Mouse (Mus musculus) T-helper 2 cell (primary cell): Measurements from ENCODE around the gene Gria4.
"Not testable (repeated sequence)": the region's sequence is repeated elsewhere in the genome, so short reads cannot be mapped to it uniquely, and the experiment has no call there.

Experiments used
- in situ Hi-C: fragments of 300-600 bp; cut with MboI, MseI; formaldehyde crosslinking; loops from one replicate; pipeline ENCODE4 v1.15.1; 2025; ENCODE audit warnings: high pct_unique_total_duplicates

Gria4 gene

DNA sequence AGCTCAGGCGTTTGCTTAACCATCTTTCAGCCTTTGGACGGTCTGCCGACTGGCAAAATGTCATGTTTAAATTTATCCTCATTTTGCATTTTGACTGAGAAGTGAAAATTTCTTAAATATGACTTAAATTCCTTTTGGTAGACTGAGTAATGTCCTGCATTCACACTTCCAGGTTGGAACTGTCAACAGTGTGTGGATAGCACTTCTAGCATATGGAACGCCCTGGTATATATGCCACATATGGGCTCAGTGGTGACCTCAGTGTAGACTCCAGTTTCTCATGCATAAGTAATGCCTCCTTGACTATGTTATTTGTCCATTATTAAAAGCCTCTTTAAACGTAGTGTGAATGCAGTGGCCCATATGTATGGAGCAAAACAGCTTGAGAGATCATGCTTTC, 222.4 kb downstream of the Gria4 start:
- in situ Hi-C loops: no loop called here

DNA sequence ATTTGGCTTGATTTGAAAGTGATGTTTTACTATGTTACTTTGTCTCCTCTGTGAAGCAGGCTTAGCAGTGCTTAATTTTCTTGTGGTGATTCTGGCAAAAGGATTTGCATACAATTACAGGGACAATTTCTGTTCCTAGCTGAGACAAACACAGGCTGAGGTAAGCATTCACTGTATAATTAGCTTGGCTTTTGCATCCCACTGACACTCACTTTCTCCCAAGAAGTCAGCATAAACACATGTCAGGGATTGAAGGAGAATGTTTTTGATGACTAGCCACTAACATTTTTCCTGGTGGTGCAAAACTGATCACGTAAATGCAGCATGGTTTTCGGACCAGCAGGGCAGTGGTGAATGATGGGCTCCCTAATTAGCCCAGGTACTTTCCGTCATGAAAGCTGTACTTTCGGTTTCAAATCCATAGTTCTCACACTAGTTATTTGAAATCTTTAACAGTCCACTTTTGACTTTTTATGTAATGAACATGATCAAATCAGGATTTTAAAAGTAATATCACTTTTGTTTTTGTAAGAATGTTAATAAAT, 240.5 kb downstream of the Gria4 start:
- in situ Hi-C loops: no loop called here

DNA sequence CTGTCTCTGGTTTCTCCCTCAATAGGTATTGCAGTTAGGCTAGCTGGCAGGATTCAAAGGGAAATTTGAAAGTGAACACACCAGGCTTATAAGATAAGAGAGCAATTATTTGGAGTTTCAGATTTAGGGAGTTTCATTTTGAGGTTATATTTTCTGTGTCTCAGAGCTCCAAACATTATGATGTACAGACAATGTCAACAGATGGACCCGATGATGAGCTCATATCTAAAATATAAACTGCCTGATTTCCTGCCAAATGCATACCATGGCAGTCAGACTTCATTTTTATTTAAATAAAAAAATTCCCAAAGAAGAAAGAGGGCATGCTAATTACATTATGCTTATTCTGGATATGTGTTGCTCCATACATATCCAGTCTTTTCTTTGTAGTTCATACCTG, 256.8 kb downstream of the Gria4 start:
- in situ Hi-C loops: no loop called here

DNA sequence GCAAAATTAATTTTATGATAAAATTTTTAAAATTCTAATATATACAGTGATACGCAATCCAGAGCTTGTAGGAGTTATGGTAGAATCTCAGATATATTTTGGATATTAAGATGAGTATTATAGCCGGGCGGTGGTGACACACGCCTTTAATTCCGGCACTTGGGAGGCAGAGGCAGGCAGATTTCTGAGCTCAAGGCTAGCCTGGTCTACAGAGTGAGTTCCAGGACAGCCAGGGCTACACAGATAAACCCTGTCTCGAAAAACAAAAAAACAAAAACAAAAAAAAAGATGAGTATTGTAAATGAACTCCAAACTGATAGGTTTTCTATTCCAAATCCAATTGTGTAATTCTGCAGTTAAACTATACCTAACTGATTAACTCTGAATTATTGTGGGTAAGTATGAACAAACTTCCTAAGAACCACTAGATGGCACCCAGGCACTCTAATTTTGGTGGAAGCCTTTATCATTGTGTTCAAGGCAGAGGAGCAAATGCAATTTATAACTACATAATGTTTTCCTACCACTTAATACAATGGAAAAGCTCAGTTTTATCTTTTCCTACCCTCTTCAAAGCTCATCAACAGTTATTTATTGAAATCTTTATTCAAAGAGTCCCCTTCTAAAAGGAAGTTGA, 259.4 kb downstream of the Gria4 start:
- in situ Hi-C loops: no loop called here

DNA sequence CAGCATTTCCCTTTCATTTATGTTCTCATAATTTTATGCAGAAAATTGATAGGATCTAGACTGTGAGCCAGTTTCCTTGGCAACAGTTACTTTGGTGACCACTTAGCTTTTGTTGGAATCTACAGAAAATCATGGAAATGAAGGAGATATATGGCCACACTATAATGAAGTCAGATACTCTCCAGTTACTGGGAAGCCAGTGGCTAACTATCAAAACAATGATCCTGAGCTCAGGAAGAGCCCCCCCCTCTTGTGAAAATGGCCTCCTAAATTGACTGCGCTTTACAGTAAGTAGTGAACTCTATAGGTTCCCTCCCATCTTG, 281.5 kb downstream of the Gria4 start:
- in situ Hi-C loops: no loop called here

GRCm38 (mm10) chr9:4513796-4514562, 282.1 kb downstream of the Gria4 start:
- in situ Hi-C loops: no loop called here

GRCm38 (mm10) chr9:4506086-4506485, 289.9 kb downstream of the Gria4 start:
- in situ Hi-C loops: no loop called here

GRCm38 (mm10) chr9:4505087-4505486, 290.9 kb downstream of the Gria4 start:
- in situ Hi-C loops: no loop called here

DNA sequence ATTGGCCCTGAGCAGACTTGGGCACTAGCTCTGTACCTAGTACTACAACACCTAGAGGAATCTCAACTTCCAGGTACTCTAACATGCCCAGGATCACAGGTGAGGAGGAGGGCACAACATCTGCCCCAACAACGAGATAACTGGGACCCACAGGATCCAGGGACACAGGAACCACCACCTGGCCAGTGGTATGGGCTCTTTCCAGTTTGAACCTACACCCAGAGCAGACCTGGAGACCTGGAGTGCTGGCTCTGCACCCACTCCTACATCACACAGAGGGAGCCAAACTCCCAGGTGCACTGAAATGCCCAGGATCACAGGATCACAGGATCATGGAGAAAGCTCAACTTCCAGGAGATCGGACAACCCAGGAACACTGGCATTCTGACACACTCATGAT, 309.6 kb downstream of the Gria4 start:
- in situ Hi-C loops: no loop called here

GRCm38 (mm10) chr9:4484502-4484901, 311.5 kb downstream of the Gria4 start:
- in situ Hi-C loops: no loop called here

DNA sequence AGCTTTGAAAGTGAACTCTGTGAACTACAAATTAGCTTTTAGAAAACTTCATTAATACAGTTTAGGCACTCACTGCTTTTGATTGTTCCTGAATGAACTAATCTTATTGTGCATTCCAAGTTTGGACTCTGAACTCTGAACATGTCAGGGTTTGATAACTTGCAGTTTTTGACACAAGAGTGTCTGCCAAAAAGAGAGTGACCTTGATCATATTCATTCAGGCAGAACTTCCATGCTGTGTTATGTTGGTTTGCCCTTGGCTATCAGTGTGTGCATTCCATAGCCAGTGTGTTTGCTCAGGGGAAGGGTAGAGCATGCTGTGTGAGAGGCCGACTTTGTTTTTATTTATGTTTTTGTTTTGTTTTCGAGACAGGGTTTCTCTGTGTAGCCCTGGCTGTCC, 325.2 kb downstream of the Gria4 start:
- in situ Hi-C loops: no loop called here

- in situ Hi-C loops: no loop called here
These were observed 336.5 kb downstream of the Gria4 start for GRCm38 (mm10) chr9:4459456-4460070.

DNA sequence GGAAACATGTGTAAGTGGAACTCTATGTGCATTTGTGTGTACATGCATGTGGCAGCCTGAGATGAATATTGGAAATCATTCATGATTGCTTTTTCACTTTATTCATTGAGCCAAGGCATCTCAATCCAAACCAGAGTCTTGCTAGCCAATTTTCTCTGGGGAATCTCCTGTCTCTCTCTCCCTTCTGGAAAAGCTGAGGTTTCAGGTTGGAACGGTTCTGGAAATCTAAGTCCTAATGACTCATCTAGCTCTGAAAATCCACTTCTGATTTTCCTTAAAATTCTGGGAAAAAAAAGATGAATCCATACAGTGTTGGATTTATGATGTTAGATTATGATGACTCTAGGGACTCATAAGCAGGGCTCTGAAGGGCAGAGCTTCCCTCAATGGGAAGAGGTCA, 337.8 kb downstream of the Gria4 start:
- in situ Hi-C loops: no loop called here

- in situ Hi-C loops: no loop called here
These were observed 338.4 kb downstream of the Gria4 start for GRCm38 (mm10) chr9:4457644-4458043.

GRCm38 (mm10) chr9:4442908-4443307, 353.1 kb downstream of the Gria4 start:
- in situ Hi-C loops: no loop called here

GRCm38 (mm10) chr9:4400801-4401200, 395.2 kb downstream of the Gria4 start:
- in situ Hi-C loops: not testable (repeated sequence)

DNA sequence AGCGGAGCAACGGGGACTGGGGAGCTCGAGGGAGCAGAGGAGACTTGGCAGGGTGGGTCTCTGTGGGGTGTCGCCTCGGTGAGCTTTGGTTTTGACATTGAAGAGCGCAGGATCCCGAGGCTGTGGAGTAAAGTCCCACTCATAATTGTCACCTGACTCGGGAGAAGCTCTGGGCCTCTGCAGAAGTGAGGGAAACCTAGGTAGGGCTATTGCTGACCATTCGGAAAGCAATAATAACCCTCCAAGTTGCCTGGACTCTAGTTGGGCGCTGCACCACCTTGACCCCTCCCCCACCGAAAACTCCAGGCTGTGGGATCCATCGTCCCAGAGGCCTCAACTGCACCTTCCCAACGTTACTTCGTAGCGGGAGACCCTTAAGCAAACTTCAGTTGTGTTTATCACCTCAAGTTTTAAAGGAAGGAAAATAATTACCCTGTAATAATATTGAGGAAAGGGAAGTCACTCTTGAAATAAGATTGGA, 419.4 kb downstream of the Gria4 start:
- in situ Hi-C loops: no loop called here

- in situ Hi-C loops: no loop called here
These were observed 420.0 kb downstream of the Gria4 start, which contains the start of gene Msantd4 for GRCm38 (mm10) chr9:4375828-4376639. Gene Msantd4 (plus strand): TSS chr9:4376562.
